Mouse (Mus musculus): ENCODE data around the gene Ppp2r5b. TPM values are rescaled to one million over a fixed set of nuclear protein-coding genes. Genes with fewer than 3 reads are reported as not detected.

The Ppp2r5b gene
- polyA plus RNA-seq, 1 experiment from 2014 or later, result 36.5 TPM

- no peak for ATAC-seq (ENCODE audit: low read depth)
- no peak for DNase-seq (ENCODE audit: low spot score)
- Histone ChIP-seq H3K4me3 (ENCODE audit: low read depth, low read length) (no peak overlapping the region), H3K27ac (replicated peaks; ENCODE audit: low read depth, low read length) (no peak overlapping the region), H3K27me3 (replicated peaks; ENCODE audit: control insufficient read depth, insufficient read depth, low read length) (no peaks in the 10 kb centered on the region), H3K4me2 (ENCODE audit: low read depth, low read length) (no peak overlapping the region), H3K4me1 (ENCODE audit: control insufficient read depth, insufficient read depth, low read length) (no peaks in the 10 kb centered on the region), H3K36me3 (ENCODE audit: control insufficient read depth, insufficient read depth, low read length) (peaks cover 45% of the 10 kb centered on the region), H3K9me3 (ENCODE audit: control insufficient read depth, low read length) (no peaks in the 10 kb centered on the region), H3K9ac (ENCODE audit: low read depth, low read length) (no peak overlapping the region)
- 88% methylated on average over 7 of the region's 8 CpGs for WGBS
Observed at GRCm38 (mm10) chr19:6262839-6263433, 27.3 kb upstream of the Ppp2r5b start.

DNA sequence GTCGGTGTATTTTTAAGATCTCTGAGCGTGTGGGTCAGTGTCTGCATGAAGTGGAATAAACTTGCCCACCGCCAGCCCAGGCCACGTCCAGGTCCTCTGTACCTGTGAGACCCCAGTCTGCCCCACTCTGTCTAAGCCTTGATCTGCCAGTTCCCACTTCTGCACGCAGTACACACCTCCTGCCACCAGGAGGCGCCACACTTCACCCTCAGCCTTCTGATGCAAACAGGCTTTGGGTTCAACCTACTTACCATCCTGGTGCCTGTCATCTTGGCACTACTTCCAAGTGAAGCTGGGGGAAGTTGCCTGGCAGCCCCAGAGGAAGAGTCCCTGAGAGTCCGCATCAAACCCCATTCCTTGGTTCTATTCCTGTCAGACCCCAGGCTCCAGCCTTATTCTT lies 26.6 kb upstream of the Ppp2r5b start:
- Histone ChIP-seq H3K27ac (replicated peaks; ENCODE audit: low read depth, low read length) (no peak overlapping the region), H3K4me1 (ENCODE audit: control insufficient read depth, insufficient read depth, low read length) (no peaks in the 10 kb centered on the region), H3K4me3 (ENCODE audit: low read depth, low read length) (no peak overlapping the region), H3K27me3 (replicated peaks; ENCODE audit: control insufficient read depth, insufficient read depth, low read length) (no peaks in the 10 kb centered on the region), H3K9me3 (ENCODE audit: control insufficient read depth, low read length) (no peaks in the 10 kb centered on the region), H3K4me2 (ENCODE audit: low read depth, low read length) (no peak overlapping the region), H3K36me3 (ENCODE audit: control insufficient read depth, insufficient read depth, low read length) (peaks cover 52% of the 10 kb centered on the region), H3K9ac (ENCODE audit: low read depth, low read length) (no peak overlapping the region)
- no peak for DNase-seq (ENCODE audit: low spot score)
- ATAC-seq (ENCODE audit: low read depth), result no peak
- 58% methylated on average over 7 of the region's 7 CpGs for WGBS

GRCm38 (mm10) chr19:6261379-6261778 lies 25.7 kb upstream of the Ppp2r5b start:
- Histone ChIP-seq H3K27ac (replicated peaks; ENCODE audit: low read depth, low read length) (no peak overlapping the region), H3K36me3 (ENCODE audit: control insufficient read depth, insufficient read depth, low read length) (peaks cover 60% of the 10 kb centered on the region), H3K9me3 (ENCODE audit: control insufficient read depth, low read length) (no peaks in the 10 kb centered on the region), H3K27me3 (replicated peaks; ENCODE audit: control insufficient read depth, insufficient read depth, low read length) (no peaks in the 10 kb centered on the region), H3K9ac (ENCODE audit: low read depth, low read length) (no peak overlapping the region), H3K4me2 (ENCODE audit: low read depth, low read length) (no peak overlapping the region), H3K4me1 (ENCODE audit: control insufficient read depth, insufficient read depth, low read length) (no peaks in the 10 kb centered on the region), H3K4me3 (ENCODE audit: low read depth, low read length) (no peak overlapping the region)
- DNase-seq (ENCODE audit: low spot score) (no peak), ATAC-seq (ENCODE audit: low read depth) (no peak)
- 92% methylated on average over 14 of the region's 14 CpGs for WGBS

DNA sequence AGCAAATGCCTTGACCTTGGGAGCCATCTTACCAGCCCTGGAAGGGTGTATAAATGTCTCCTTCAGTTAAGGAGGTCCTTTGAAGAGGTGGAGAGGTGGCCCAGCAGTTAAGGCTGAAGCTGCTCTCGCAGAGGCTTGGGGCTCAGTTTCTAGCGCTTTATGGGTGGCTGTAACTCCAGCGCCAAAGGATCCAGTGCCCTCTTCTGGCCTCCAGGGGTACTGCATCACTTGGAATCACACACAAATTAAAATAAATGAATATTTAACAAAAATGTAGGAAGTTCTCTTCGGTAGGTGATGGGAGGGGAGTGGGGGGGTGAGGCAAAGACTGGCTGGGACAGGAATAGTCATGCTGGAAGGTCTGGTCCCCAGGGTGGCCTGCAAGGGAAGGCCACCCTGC lies 25.3 kb upstream of the Ppp2r5b start:
- H3K9me3 ChIP-seq (ENCODE audit: control insufficient read depth, low read length), result no peaks in the 10 kb centered on the region
- no peak for DNase-seq (ENCODE audit: low spot score)
- H3K27me3 ChIP-seq (replicated peaks; ENCODE audit: control insufficient read depth, insufficient read depth, low read length), result no peaks in the 10 kb centered on the region
- 81% methylated on average over 4 of the region's 4 CpGs for WGBS
- H3K27ac ChIP-seq (replicated peaks; ENCODE audit: low read depth, low read length), result no peak overlapping the region
- ATAC-seq (ENCODE audit: low read depth), result no peak
- no peak overlapping the region for H3K9ac ChIP-seq (ENCODE audit: low read depth, low read length)
- H3K4me1 ChIP-seq (ENCODE audit: control insufficient read depth, insufficient read depth, low read length), result no peaks in the 10 kb centered on the region
- H3K36me3 ChIP-seq (ENCODE audit: control insufficient read depth, insufficient read depth, low read length), result peaks cover 65% of the 10 kb centered on the region
- no peak overlapping the region for H3K4me2 ChIP-seq (ENCODE audit: low read depth, low read length)
- H3K4me3 ChIP-seq (ENCODE audit: low read depth, low read length), result no peak overlapping the region

GRCm38 (mm10) chr19:6260428-6260827 lies 24.8 kb upstream of the Ppp2r5b start:
- no peaks in the 10 kb centered on the region for H3K4me1 ChIP-seq (ENCODE audit: control insufficient read depth, insufficient read depth, low read length)
- no peak overlapping the region for H3K4me2 ChIP-seq (ENCODE audit: low read depth, low read length)
- no peak overlapping the region for H3K9ac ChIP-seq (ENCODE audit: low read depth, low read length)
- no peak overlapping the region for H3K27ac ChIP-seq (replicated peaks; ENCODE audit: low read depth, low read length)
- H3K4me3 ChIP-seq (ENCODE audit: low read depth, low read length), result no peak overlapping the region
- DNase-seq (ENCODE audit: low spot score) (peak; percentile 30), ATAC-seq (ENCODE audit: low read depth) (no peak)
- H3K27me3 ChIP-seq (replicated peaks; ENCODE audit: control insufficient read depth, insufficient read depth, low read length), result no peaks in the 10 kb centered on the region
- 40% methylated on average over 1 of the region's 2 CpGs for WGBS
- H3K36me3 ChIP-seq (ENCODE audit: control insufficient read depth, insufficient read depth, low read length), result peaks cover 70% of the 10 kb centered on the region
- no peaks in the 10 kb centered on the region for H3K9me3 ChIP-seq (ENCODE audit: control insufficient read depth, low read length)

DNA sequence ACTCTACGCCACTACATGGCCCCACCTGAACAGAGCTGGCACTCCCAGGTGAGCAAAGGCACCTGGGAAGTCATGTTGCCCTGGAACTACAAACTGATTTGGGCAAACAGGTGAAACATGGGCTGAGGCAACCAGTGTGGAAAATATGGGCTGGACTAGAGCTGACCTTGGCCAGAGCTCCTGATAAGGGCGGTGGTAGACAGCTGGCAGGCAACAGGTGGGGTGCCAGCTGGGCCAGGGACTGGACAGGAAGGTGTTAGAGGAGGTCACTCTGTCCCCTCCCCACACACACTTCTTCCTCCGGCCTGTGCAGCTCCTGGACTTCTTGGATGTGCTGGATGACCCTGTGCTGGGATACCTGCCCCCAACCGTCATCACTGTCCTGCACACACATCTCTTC lies 17.3 kb upstream of the Ppp2r5b start:
- H3K36me3 ChIP-seq (ENCODE audit: control insufficient read depth, insufficient read depth, low read length), result peaks cover 89% of the 10 kb centered on the region
- no peak for DNase-seq (ENCODE audit: low spot score)
- H3K4me2 ChIP-seq (ENCODE audit: low read depth, low read length), result no peak overlapping the region
- ATAC-seq (ENCODE audit: low read depth), result no peak
- no peaks in the 10 kb centered on the region for H3K27me3 ChIP-seq (replicated peaks; ENCODE audit: control insufficient read depth, insufficient read depth, low read length)
- H3K27ac ChIP-seq (replicated peaks; ENCODE audit: low read depth, low read length), result no peak overlapping the region
- no peaks in the 10 kb centered on the region for H3K4me1 ChIP-seq (ENCODE audit: control insufficient read depth, insufficient read depth, low read length)
- 90% methylated on average over 4 of the region's 4 CpGs for WGBS
- H3K9me3 ChIP-seq (ENCODE audit: control insufficient read depth, low read length), result no peaks in the 10 kb centered on the region
- no peak overlapping the region for H3K4me3 ChIP-seq (ENCODE audit: low read depth, low read length)
- H3K9ac ChIP-seq (ENCODE audit: low read depth, low read length), result no peak overlapping the region

DNA sequence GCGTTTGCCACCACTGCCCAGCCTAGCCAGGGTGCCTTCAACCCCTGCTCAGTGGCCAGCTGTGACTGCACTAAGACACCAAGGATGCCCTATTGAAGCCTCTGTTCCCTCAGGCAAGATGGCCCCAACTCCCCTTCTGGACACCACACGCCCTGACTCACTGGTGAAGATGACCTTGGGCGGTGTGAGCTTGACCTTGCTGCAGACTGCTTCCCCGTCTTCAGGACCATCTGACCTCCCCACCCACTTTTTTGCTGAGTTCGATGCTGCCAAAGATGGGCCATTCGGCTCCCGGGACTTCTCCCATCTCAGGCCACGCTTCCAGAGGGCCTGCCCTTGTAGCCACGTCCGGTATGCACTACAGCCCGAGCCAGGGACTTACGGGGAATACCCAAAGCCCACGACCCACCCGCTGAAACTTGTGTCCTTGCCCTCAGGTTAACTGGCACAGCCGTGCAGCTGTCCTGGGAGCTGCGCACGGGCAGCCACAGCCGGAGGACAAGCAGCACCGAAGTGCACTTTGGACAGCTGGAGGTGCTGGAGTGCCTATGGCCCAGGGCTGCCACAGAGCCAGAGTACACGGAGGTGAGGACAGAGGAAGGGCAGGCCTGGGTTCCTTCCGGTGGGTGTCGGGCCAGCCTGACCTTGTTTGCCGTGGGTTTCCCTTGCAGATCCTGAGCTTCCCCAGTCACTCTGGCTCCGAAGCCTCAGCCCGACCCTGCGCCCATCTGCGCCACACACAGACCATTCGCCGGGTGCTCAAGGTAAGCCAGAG lies 12.0 kb upstream of the Ppp2r5b start:
- WGBS, result 89% methylated on average over 27 of the region's 29 CpGs
- H3K4me2 ChIP-seq (ENCODE audit: low read depth, low read length), result no peak overlapping the region
- H3K9me3 ChIP-seq (ENCODE audit: control insufficient read depth, low read length), result no peaks in the 10 kb centered on the region
- no peak overlapping the region for H3K4me3 ChIP-seq (ENCODE audit: low read depth, low read length)
- no peaks in the 10 kb centered on the region for H3K27me3 ChIP-seq (replicated peaks; ENCODE audit: control insufficient read depth, insufficient read depth, low read length)
- peaks cover under 1% of the 10 kb centered on the region; the same call in 1 of the 2 replicates for H3K4me1 ChIP-seq (ENCODE audit: control insufficient read depth, insufficient read depth, low read length)
- peaks cover 74% of the 10 kb centered on the region for H3K36me3 ChIP-seq (ENCODE audit: control insufficient read depth, insufficient read depth, low read length)
- H3K27ac ChIP-seq (replicated peaks; ENCODE audit: low read depth, low read length), result no peak overlapping the region
- H3K9ac ChIP-seq (ENCODE audit: low read depth, low read length), result no peak overlapping the region
- no peak for DNase-seq (ENCODE audit: low spot score)
- no peak for ATAC-seq (ENCODE audit: low read depth)

- DNase-seq (ENCODE audit: low spot score), result no peak
- Histone ChIP-seq H3K27ac (replicated peaks; ENCODE audit: low read depth, low read length) (no peak overlapping the region), H3K4me1 (ENCODE audit: control insufficient read depth, insufficient read depth, low read length) (peaks cover 5% of the 10 kb centered on the region; the same call in 1 of the 2 replicates), H3K4me3 (ENCODE audit: low read depth, low read length) (no peak overlapping the region), H3K27me3 (replicated peaks; ENCODE audit: control insufficient read depth, insufficient read depth, low read length) (no peaks in the 10 kb centered on the region), H3K4me2 (ENCODE audit: low read depth, low read length) (no peak overlapping the region), H3K36me3 (ENCODE audit: control insufficient read depth, insufficient read depth, low read length) (peaks cover 55% of the 10 kb centered on the region), H3K9me3 (ENCODE audit: control insufficient read depth, low read length) (no peaks in the 10 kb centered on the region), H3K9ac (ENCODE audit: low read depth, low read length) (no peak overlapping the region)
- WGBS, result 61% methylated on average over 1 of the region's 1 CpGs
- no peak for ATAC-seq (ENCODE audit: low read depth)
Observed at GRCm38 (mm10) chr19:6245806-6246205, 10.1 kb upstream of the Ppp2r5b start.

- Histone ChIP-seq H3K4me3 (ENCODE audit: low read depth, low read length) (no peak overlapping the region), H3K36me3 (ENCODE audit: control insufficient read depth, insufficient read depth, low read length) (peaks cover 40% of the 10 kb centered on the region), H3K27me3 (replicated peaks; ENCODE audit: control insufficient read depth, insufficient read depth, low read length) (no peaks in the 10 kb centered on the region), H3K9ac (ENCODE audit: low read depth, low read length) (peak overlapping the region; percentile 25; the same call in 1 of the 2 replicates), H3K9me3 (ENCODE audit: control insufficient read depth, low read length) (no peaks in the 10 kb centered on the region), H3K4me1 (ENCODE audit: control insufficient read depth, insufficient read depth, low read length) (peaks cover 5% of the 10 kb centered on the region; the same call in 1 of the 2 replicates), H3K27ac (replicated peaks; ENCODE audit: low read depth, low read length) (no peak overlapping the region), H3K4me2 (ENCODE audit: low read depth, low read length) (no peak overlapping the region)
- no peak for ATAC-seq (ENCODE audit: low read depth)
- WGBS, result 81% methylated on average over 5 of the region's 5 CpGs
- no peak for DNase-seq (ENCODE audit: low spot score)
Observed at GRCm38 (mm10) chr19:6243226-6243625, 7.6 kb upstream of the Ppp2r5b start.

Data from embryonic facial prominence, embryonic 14.5 days (tissue).